Mouse (Mus musculus) neutrophil, adult 59 days (primary cell): ENCODE data around the gene Gm49405. TPM values are rescaled to one million over a fixed set of nuclear protein-coding genes. Genes with fewer than 3 reads are reported as not detected.

Source experiments
- total RNA-seq, 2 experiments: library from RNA; stranded (reverse); gene quantifications; 1 replicate in 1 of 2; 2 replicates in 1 of 2; pipeline ENCODE4 v1.2.4; 2023

The Gm49405 gene
- 1 to 10 TPM in 1 of 2 experiments, under 1 TPM in 1; 0.33 to 1.0 TPM for total RNA-seq

DNA sequence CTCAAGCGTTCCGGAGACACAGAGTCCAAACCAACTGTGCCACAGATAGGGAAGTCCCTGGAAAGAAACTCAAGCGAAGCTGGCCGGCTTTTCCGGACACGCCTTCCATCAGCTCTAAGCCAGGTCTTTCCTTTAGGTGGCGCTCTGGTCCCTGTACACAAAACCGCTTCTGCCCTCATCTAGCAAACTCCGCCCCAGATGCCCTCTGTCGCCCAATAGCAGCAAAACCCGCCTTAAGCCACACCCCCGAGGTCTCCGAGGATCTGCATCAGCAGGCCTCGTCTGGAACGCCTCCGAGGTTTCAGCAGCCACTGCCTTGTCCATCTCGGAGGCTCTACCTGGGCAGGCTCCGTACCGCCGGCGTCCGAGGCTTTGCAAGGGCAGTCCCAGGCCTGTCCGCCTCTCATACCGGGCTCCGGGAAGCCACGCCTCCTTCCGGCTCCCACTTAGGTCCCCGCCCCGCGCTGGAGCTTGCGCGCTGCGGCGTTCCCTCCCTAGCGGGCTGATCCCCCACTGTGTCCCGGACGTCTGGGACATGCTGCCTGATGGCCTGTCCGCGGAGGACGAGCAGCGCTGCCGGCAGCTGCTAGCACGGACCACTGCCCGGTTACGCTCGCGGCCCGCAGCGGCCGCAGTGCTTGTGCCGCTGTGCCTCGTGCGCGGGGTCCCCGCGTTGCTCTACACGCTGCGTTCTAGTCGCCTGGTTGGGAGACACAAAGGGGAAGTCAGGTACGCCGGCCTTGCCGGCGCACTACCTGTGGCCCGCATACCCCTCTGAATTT is at the start of gene Gm49405, which contains the start of gene Nudt8:
Gm49405 (plus strand) TSS at position 508 of the 782 bp plus-strand sequence.
Nudt8 (plus strand) TSS at position 462 of the 782 bp plus-strand sequence.

DNA sequence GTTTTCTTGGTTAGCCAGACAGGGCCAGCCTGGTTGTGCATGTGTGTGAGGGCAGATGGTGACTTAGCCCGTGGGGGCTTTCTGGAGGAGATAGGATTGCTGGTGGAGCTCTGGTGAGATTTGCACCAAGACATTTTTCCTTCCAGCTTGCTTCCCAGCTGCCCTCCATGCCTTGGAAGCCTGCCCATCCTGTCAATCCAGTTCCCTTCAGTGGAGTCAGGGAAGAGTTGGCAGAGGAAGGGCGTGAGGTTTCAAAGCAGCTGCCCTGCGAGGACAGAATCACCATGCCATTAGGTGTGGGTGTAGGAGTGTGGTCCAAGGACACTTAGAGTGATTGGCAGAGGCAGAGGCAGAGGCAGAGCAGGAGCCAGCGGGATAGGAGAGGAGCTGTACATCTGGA is 42.0 kb upstream of the Gm49405 start, which contains the start of gene Aldh3b3:
Aldh3b3 (plus strand) TSS at position 176 of the 400 bp plus-strand sequence.

GRCm38 (mm10) chr19:3972229-3972628 is 28.2 kb upstream of the Gm49405 start, which contains the start of gene Aldh3b2:
Aldh3b2 (plus strand) TSS chr19:3972328.

GRCm38 (mm10) chr19:3986334-3986733 is 14.1 kb upstream of the Gm49405 start, which contains the start of gene Acy3:
Acy3 (plus strand) TSS chr19:3986570.

GRCm38 (mm10) chr19:3992416-3992815 is 8.0 kb upstream of the Gm49405 start, which contains the start of gene Tbx10:
Tbx10 (plus strand) TSS chr19:3992752.

DNA sequence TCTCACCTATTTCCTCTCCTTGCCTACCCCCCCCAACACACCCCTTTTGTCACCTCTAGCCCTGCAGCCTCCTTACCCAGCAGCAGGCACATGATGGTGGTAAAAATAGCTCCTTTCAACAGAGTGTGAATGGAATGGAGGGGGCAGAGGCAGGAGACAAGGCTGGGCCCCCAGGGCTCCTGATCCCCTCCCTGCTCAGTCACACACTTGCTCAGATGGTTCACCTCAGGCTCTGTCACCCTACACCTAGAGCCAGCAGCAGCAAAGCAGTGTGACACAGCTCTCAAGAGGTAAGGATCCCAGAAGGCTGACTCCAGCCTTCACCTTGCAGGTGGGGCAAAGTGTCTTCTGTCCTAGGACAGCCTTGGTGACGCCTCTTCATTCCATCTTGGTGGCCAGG is 2.7 kb downstream of the Gm49405 start, which contains the start of gene Doc2g:
Doc2g (plus strand) TSS at position 202 of the 400 bp plus-strand sequence.

DNA sequence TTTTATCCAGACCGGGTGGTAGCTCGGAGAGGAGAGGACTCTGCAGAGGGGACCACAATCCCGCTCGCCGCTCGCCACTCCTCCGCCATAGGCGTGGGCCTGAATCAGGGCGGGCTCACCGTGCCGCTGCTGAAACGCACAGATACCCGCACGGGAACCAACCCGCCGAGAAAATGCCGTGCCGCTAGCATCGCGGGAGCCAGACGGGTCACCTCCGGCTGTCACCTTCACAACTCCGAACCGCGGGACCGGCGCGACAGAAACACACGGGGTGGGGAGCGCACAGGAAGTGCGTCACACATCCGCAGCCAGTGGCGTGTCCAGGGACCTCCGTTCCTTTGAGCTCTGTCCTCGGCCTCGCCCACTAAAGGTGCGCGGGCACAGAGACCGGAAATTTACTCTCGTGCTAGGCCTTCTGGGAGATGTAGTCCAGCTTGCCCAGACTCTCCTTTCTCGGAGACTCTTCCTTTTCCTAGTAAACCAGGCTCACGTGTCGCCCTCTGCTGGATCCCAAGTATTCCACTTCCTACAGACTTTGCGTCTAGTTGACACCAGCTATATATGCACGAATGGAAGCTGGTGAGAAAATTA is 12.1 kb downstream of the Gm49405 start, which contains the start of gene Ndufv1:
Ndufv1 (minus strand) TSS at position 375 of the 591 bp plus-strand sequence.

DNA sequence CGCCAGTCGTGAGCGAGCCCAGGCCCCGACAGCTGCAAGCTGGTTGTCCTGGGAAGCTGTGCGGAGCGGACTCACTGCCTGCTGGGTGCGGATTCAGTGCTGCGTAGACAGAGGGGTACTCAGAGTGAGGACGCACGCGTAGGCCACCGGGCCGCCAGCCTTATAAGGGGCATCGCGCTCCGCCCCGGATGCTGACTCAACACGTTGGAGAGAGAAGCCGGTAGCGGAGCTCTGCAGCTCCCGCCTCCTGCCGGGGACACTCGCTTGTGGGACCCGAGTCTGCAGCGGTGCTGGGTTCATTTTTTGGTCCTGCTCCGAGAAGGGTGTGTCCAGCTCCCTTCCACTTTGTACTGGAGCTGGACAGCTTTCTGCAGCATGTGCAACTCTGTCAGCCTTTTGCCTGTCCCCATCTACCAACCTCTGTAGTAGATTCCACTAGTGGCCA is 37.4 kb downstream of the Gm49405 start, which contains the start of gene Gstp1:
Gstp1 (minus strand) TSS at position 198 of the 445 bp plus-strand sequence.

GRCm38 (mm10) chr19:4045966-4046865 is 45.8 kb downstream of the Gm49405 start, which contains the start of gene Gstp2:
Gstp2 (minus strand) TSS chr19:4046023.

Other genes starting within 250 kb of the Gm49405 start
- 10 to 100 TPM; 65.4 to 66.0 TPM for gene Kmt5b, start 233.2 kb upstream of the Gm49405 start, total RNA-seq
- gene Chka, start 148.9 kb upstream of the Gm49405 start, total RNA-seq: 10 to 100 TPM; 43.5 to 47.2 TPM
- gene Tcirg1, start 93.5 kb upstream of the Gm49405 start, total RNA-seq: 100 to 1,000 TPM; 221 to 250 TPM
- gene Ndufs8, start 87.9 kb upstream of the Gm49405 start, total RNA-seq: 10 to 100 TPM; 52.9 to 70.6 TPM
- 100 to 1,000 TPM; 143 to 153 TPM for gene Aldh3b1, start 70.8 kb upstream of the Gm49405 start, total RNA-seq
- gene Unc93b1, start 65.4 kb upstream of the Gm49405 start, total RNA-seq: 100 to 1,000 TPM; 236 to 316 TPM
- gene Aldh3b3, start 42.0 kb upstream of the Gm49405 start, total RNA-seq: 10 to 100 TPM in 1 of 2 experiments, 1 to 10 TPM in 1; 9.9 to 11.1 TPM
- gene Aldh3b2, start 28.3 kb upstream of the Gm49405 start, total RNA-seq: 10 to 100 TPM; 12.6 to 14.7 TPM
- under 1 TPM; 0.53 to 0.88 TPM for gene Acy3, start 14.1 kb upstream of the Gm49405 start, total RNA-seq
- not detected for gene Tbx10, start 7.9 kb upstream of the Gm49405 start, total RNA-seq
- gene Nudt8, start within 50 bp of the Gm49405 start, total RNA-seq: 1 to 10 TPM; 4.7 to 4.8 TPM
- under 1 TPM; 0.57 to 0.73 TPM for gene Doc2g, start 2.7 kb downstream of the Gm49405 start, total RNA-seq
- 10 to 100 TPM; 68.4 to 70.8 TPM for gene Ndufv1, start 12.2 kb downstream of the Gm49405 start, total RNA-seq
- gene Gstp1, start 37.4 kb downstream of the Gm49405 start, total RNA-seq: 10 to 100 TPM; 63.6 to 65.3 TPM
- 1 to 10 TPM; 8.2 to 9.4 TPM for gene Gstp2, start 45.4 kb downstream of the Gm49405 start, total RNA-seq
- 1 to 10 TPM; 6.6 to 7.7 TPM for gene Gstp3, start 58.9 kb downstream of the Gm49405 start, total RNA-seq
- gene Cabp2, start 81.0 kb downstream of the Gm49405 start, total RNA-seq: not detected
- 100 to 1,000 TPM; 228 to 257 TPM for gene Cdk2ap2, start 96.6 kb downstream of the Gm49405 start, total RNA-seq
- gene Pitpnm1, start 99.4 kb downstream of the Gm49405 start, total RNA-seq: 100 to 1,000 TPM; 185 to 192 TPM
- gene Aip, start 125.2 kb downstream of the Gm49405 start, total RNA-seq: 100 to 1,000 TPM; 108 TPM
- under 1 TPM in 1 of 2 experiments, not detected in 1; 0.13 TPM for gene Gpr152, start 139.2 kb downstream of the Gm49405 start, total RNA-seq
- gene Cabp4, start 143.4 kb downstream of the Gm49405 start, total RNA-seq: under 1 TPM; 0.67 to 0.82 TPM
- 100 to 1,000 TPM; 188 to 219 TPM for gene Coro1b, start 148.0 kb downstream of the Gm49405 start, total RNA-seq
- gene Ptprcap, start 153.0 kb downstream of the Gm49405 start, total RNA-seq: 10 to 100 TPM; 13.8 to 18.6 TPM
- 10 to 100 TPM; 34.4 to 42.3 TPM for gene Rps6kb2, start 162.7 kb downstream of the Gm49405 start, total RNA-seq
- 10 to 100 TPM; 34.4 to 34.6 TPM for gene Carns1, start 174.9 kb downstream of the Gm49405 start, total RNA-seq
- gene Tbc1d10c, start 190.7 kb downstream of the Gm49405 start, total RNA-seq: 100 to 1,000 TPM; 126 to 134 TPM
- 100 to 1,000 TPM; 433 to 455 TPM for gene Ppp1ca, start 191.4 kb downstream of the Gm49405 start, total RNA-seq
- gene Rad9a, start 201.0 kb downstream of the Gm49405 start, total RNA-seq: 10 to 100 TPM; 28.4 to 29.8 TPM
- 1 to 10 TPM; 2.5 to 4.2 TPM for gene Clcf1, start 213.6 kb downstream of the Gm49405 start, total RNA-seq
- not detected for gene AC109138.7, start 213.7 kb downstream of the Gm49405 start, total RNA-seq
- 10 to 100 TPM; 53.1 to 57.3 TPM for gene Pold4, start 231.3 kb downstream of the Gm49405 start, total RNA-seq